Mouse (Mus musculus): ENCODE results near the gene Akap2.

- TF ChIP-seq GATA1 (IDR thresholded peaks at IDR 0.05; ENCODE audit: borderline replicate concordance, low read length) (no peak), FLI1 (IDR thresholded peaks at IDR 0.05; ENCODE audit: low read length) (no peak)
Measured at GRCm38 (mm10) chr4:57886888-57887230, 169.4 kb downstream of the Akap2 start.
